Mouse (Mus musculus): ENCODE measurements around the gene Parn.

The Parn gene

GRCm38 (mm10) chr16:13628345-13628744 lies 39.6 kb downstream of the Parn start:
- peak; percentile 17 for DNase-seq (ENCODE audit: extremely low read depth, insufficient read length, low spot score)

GRCm38 (mm10) chr16:13621745-13622507 lies 46.0 kb downstream of the Parn start:
- DNase-seq (ENCODE audit: extremely low read depth, insufficient read length, low spot score): no peak

DNA sequence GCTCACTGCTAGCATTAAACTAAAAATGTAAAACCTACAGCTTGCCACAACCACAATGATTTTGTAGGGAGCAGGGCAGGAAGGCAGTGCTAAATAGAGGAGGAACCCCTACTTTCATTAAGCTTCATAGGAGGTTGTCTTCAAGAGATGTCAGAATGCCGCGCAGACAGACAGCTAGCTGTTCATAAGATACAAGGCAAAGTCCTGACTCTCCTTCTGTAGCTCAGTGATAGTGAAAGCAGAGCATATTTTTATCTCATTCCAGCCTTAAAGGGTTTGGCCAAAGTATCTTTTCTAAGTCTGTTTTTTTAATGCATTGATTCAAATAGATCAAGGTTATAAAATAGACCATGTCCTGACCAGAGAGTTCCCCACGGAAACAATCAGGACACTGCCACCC lies 47.8 kb downstream of the Parn start:
- no peak for DNase-seq (ENCODE audit: extremely low read depth, insufficient read length, low spot score)

DNA sequence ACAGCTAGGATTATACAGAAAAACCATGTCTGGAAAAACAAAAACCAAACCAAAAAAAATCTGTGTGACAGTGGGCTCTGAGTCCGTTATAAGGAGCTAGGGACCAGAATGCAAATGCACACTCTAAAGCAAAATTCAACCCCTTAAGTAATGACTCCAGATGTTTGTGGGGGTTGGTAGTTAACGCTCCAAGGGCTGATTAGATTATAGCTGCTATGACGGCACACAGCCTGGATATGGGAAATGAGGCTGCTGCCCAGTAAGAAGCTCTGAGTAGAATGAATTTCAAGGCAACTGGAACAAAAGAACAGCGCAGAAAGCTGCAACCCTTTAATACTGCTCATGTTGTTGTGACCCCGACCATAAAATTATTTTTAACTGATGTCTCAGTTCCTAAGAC lies 52.7 kb downstream of the Parn start:
- DNase-seq (ENCODE audit: extremely low read depth, insufficient read length, low spot score): no peak

GRCm38 (mm10) chr16:13612571-13612970 lies 55.4 kb downstream of the Parn start:
- DNase-seq (ENCODE audit: extremely low read depth, insufficient read length, low spot score): no peak

- no peak for DNase-seq (ENCODE audit: extremely low read depth, insufficient read length, low spot score)
Measured at GRCm38 (mm10) chr16:13612058-13612457, 55.9 kb downstream of the Parn start.

DNA sequence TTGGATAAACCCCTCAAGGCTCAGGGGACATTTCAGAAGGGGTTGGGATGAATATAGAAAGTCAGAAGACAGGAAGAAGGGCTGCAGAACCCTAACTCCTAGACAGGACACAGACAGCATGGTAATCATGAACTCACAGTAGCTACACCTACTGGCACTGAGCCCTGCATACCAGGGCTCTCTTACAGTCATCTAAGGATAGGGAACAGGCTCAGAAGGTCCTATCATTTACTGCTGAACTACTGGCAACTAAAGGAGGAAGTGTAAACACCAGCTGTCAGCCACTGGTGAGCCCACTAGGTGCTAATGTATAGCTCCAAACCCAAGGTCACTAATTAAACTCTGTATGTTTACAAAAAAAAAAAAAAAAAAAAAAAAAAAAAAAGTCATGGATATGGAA lies 56.6 kb downstream of the Parn start:
- DNase-seq (ENCODE audit: extremely low read depth, insufficient read length, low spot score): no peak

DNA sequence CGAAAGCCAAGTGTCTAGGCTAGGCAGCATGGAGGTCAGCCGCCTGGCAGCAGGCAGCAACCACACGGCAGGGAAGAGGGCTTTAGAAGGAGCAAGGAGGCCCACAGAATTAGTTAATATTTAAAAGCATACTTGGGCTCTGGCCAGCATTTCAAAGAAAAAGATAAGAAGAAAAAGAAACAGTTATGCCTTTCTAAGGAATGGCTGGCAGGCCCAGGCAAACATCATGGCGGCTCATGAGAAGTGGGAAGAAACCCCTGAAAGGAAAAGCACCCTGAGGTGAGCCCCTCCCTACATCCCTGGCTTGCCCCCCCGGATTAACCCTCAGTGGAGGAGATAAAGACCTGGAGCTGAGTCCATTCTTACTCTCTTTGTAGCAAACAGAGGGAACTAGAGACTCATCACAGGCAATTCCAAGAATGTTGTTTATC lies 57.0 kb downstream of the Parn start:
- no peak for DNase-seq (ENCODE audit: extremely low read depth, insufficient read length, low spot score)

- DNase-seq (ENCODE audit: extremely low read depth, insufficient read length, low spot score): no peak
Measured at GRCm38 (mm10) chr16:13608705-13609085, 59.3 kb downstream of the Parn start.

- DNase-seq (ENCODE audit: extremely low read depth, insufficient read length, low spot score): no peak
Measured at GRCm38 (mm10) chr16:13607987-13608704, 59.8 kb downstream of the Parn start.

GRCm38 (mm10) chr16:13602779-13603178 lies 65.2 kb downstream of the Parn start:
- DNase-seq (ENCODE audit: extremely low read depth, insufficient read length, low spot score): no peak

DNA sequence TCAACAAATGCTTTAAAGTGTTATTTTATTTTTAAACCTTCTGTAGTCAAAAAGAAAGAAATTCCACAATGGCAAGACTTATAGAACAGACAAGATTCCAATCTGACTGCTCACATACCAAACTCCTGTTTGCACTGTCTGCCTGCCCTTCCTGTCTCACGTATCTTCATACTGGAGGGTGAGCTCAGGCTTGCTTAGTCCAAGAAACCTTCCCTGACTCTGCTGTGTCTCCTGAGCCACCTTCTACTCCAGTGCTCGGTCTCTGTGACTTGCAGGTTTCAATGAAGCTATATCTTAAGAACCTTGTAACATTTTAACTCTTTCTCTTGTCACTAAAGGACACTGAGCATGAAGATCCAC lies 78.9 kb downstream of the Parn start:
- DNase-seq (ENCODE audit: extremely low read depth, insufficient read length, low spot score): no peak

- DNase-seq (ENCODE audit: extremely low read depth, insufficient read length, low spot score): no peak
Measured at GRCm38 (mm10) chr16:13588182-13589048, 79.6 kb downstream of the Parn start.

- DNase-seq (ENCODE audit: extremely low read depth, insufficient read length, low spot score): no peak
Measured at GRCm38 (mm10) chr16:13585234-13585633, 82.7 kb downstream of the Parn start.

DNA sequence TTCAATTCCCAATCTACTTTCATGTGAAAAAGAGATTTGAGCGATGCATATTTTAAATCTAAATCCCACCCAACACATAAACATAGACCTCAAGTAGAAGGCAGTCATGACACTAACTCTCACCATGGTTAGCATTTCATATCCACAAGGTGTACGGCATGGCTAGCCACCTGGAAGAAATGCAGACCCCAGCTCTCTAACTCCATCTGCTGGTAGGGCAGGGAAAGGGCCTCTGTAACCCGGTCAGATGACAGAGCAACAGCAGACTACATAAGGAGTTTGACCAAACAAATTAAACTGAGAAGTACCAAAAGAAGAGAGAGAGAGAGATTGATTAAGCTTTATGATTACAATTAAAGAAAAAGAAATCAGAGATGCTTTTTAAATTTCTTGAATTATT lies 87.2 kb downstream of the Parn start:
- DNase-seq (ENCODE audit: extremely low read depth, insufficient read length, low spot score): no peak

GRCm38 (mm10) chr16:13580016-13580415 lies 88.0 kb downstream of the Parn start:
- no peak for DNase-seq (ENCODE audit: extremely low read depth, insufficient read length, low spot score)

DNA sequence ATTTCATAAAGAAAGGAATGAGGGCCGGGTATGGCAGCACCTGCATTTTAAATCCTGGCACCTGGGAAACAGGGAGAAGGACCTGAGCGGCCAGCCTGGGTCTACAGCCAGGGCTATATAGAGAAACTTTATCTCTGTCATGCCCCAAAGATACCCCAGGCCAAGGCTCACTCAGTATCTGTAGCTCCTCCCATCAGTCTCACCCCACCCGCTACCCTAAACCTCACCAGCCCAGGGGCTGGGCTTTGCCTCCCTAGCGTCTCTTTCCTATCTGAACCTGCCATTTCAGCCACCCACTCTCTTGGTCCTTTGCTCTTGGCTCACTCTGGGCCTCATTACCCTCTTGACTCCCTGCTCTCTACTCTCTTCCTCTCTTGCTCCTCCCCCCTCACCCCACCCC lies 92.7 kb downstream of the Parn start:
- DNase-seq (ENCODE audit: extremely low read depth, insufficient read length, low spot score): no peak

DNA sequence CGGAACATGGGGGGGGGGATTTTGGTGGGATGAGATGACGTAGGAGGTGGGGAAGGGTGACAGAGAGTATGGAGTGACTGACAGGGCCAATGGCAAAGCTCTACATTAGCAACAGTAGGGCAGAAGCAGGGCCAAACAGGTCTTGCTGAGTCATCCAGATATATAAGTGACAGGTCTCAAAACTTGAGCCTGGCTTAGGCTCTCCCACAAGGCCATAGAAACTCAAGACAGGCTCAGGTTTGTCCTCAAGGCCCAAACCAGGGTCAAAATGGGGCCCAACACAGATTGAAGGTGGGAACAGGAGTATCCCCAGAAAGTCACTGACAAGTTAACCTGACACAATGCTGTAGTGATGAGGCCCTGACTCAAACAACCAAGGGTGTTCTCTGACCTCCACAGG lies 99.7 kb downstream of the Parn start:
- no peak for DNase-seq (ENCODE audit: extremely low read depth, insufficient read length, low spot score)

DNA sequence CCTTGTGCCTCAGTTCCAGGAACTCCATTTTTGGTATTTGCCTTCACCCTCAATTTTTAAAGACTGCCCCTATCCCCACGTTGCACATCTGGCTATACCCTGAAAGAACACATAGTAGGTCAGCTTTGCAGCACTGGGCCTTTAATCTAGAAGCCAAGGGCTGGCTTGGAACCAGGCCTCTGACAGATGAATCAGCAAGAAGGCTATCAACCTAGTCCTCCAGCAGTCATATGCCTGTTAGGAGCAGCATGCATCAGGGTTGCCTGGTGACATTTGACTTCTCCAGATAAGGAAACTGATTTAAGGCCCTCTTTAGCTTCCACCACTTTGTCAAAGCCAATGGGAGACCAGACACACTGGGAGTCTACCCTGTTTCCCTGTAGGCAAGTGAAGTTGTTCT lies 100.4 kb downstream of the Parn start:
- DNase-seq (ENCODE audit: extremely low read depth, insufficient read length, low spot score): no peak

DNA sequence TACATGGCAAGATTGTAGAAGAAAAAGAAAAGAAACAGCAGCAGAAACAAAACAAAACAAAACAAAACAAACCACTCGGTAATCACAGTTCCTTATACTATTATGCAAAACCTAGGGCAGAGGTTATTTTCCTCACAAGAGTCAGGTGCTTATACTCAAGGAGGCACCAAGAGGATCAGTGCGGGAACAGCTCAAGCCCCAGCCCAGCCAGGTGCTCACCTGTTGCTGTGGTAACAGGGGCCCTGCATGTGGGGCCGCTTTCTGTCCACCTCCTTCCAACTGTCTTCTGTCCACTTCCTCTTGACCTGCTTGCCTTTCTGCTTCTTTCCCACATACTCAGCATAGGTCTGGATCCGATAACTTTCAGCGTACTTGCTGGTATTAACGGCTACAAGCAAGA lies 101.6 kb downstream of the Parn start:
- no peak for DNase-seq (ENCODE audit: extremely low read depth, insufficient read length, low spot score)

DNA sequence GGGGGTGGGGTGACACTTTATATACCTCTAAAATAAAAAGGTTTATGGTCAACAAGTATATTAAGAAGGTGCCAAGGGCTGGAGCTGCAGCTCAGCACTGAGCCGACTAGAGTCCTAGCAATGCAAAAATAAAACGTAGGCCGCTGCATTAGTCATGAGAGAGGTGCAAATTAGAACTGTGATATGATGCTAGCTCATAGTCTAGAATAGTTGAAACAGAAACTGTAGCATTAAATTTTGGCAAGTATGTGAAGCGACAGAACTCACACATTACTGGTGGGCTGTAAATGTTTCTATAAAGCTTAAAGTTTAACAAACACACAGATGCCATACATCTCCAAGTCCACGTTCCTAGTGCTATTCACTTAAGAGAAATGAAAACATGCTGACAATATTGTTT lies 102.7 kb downstream of the Parn start:
- DNase-seq (ENCODE audit: extremely low read depth, insufficient read length, low spot score): no peak

Data from 3134 (cell line).